Mouse (Mus musculus) small intestine, adult 2 months (tissue): ENCODE measurements around the gene Pard3b. TPM values are rescaled to one million over a fixed set of nuclear protein-coding genes. Genes with fewer than 3 reads are reported as not detected.

Experiments
- H3K27ac ChIP-seq: fragments of 200-500 bp; 2 replicates; pipeline ENCODE4 v1.5.1; 2012; ENCODE audit warnings: low read depth, low read length, control low read depth, inconsistent platforms; ENCODE audit not compliant: insufficient read depth
- H3K27me3 ChIP-seq: fragments of 200-500 bp; 2 replicates; pipeline ENCODE4 v1.6.1; 2012; ENCODE audit warnings: mild to moderate bottlenecking, moderate library complexity, low read length, inconsistent platforms; ENCODE audit not compliant: control insufficient read depth, insufficient read depth
- H3K36me3 ChIP-seq: fragments of 200-500 bp; 2 replicates; pipeline ENCODE4 v1.6.1; 2012; ENCODE audit warnings: mild to moderate bottlenecking, low read length, control low read depth, inconsistent platforms; ENCODE audit not compliant: control insufficient read depth, insufficient read depth
- H3K4me1 ChIP-seq: fragments of 200-500 bp; 2 replicates; pipeline ENCODE4 v1.6.1; 2012; ENCODE audit warnings: low read length, inconsistent platforms, mixed read lengths; ENCODE audit not compliant: control insufficient read depth, insufficient read depth, insufficient read length
- H3K4me3 ChIP-seq: fragments of 200-500 bp; 2 replicates; pipeline ENCODE4 v1.5.1; 2012; ENCODE audit warnings: low read depth, mild to moderate bottlenecking, control low read depth, inconsistent platforms, low read length, moderate library complexity
- CTCF ChIP-seq: fragments of 200-500 bp; IDR thresholded peaks from 2 replicates; pipeline ENCODE4 v1.5.1; 2012; ENCODE audit warnings: low read depth, mild to moderate bottlenecking, control low read depth, inconsistent platforms, low read length, moderate library complexity, mixed read lengths; ENCODE audit not compliant: insufficient replicate concordance, insufficient read length; ENCODE audit errors: extremely low read depth
- POLR2A ChIP-seq: fragments of 200-500 bp; IDR thresholded peaks from 2 replicates; pipeline ENCODE4 v1.6.1; 2012; ENCODE audit warnings: low read depth, mild to moderate bottlenecking, control low read depth, inconsistent platforms, low read length, moderate library complexity
- WGBS: fragments of 180-500 bp; shearing (Covaris S2); methylation state at CpG from one replicate; pipeline ENCODE4 v1.1.7; 2018; 5-methylcytosine and 5-hydroxymethylcytosine counted together
- polyA plus RNA-seq: library from polyadenylated mRNA; depleted of rRNA; stranded (reverse); fragments of >200 nt; gene quantifications from 2 replicates; pipeline ENCODE4 v1.2.3, GENCODE M21; 2012

Pard3b gene
- polyA plus RNA-seq, 1 experiment, result 7.2 TPM

DNA sequence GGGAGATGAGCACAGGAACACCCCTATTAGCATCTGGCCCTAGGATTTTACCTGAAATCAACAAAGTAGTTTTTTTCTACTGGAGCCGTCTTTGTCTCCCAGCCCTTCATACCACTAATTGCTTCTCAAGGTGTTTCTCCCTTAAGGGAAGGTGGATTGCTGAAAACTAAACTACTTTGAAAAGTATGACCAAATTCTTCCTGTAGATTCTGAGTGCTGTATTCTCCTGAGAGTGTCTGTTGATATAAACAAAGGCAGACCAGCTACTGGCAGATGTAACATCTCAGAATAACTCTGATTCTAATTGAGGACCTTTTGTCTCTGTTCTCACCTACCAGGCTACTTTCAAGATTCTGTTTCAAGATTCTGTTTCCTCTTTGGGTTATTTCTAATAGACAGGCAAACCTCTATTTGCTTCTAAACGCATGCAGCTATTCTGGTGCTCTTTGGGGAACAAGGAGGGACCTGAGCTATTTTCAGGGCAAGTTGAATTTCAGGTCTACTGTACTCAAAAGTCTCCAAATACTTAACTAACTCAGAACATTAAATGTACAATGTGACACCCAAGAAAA is 563.1 kb downstream of the Pard3b start:
- H3K4me1 ChIP-seq, result peaks cover 2% of the 10 kb centered on the region; the same call in 1 of the 2 replicates
- H3K36me3 ChIP-seq, result no peaks in the 10 kb centered on the region
- H3K4me3 ChIP-seq, result no peak overlapping the region
- H3K27me3 ChIP-seq, result no peaks in the 10 kb centered on the region
- 68% methylated on average over 2 of the region's 2 CpGs for WGBS
- TF ChIP-seq CTCF, result no peak
- no peak for TF ChIP-seq POLR2A
- H3K27ac ChIP-seq, result no peak overlapping the region

DNA sequence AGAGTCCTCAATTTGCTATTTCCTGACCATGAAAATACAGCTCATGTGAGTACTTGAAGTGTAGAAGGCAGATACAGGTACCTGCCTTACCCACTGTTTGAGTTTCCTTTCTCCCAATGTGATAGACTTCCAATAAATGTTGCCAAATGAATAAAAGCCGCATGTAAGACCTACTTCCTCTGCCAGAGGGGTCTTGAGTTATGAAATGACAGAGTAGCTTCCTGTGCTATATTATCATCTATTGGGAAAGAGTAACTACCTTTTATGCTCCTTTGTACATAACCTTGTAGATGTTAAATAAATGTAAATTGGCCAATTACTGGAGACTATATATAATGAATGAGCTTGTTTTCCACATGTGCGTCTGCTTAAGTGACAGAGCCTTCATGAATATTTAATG is 574.7 kb downstream of the Pard3b start:
- no peaks in the 10 kb centered on the region for H3K4me1 ChIP-seq
- no peak for TF ChIP-seq POLR2A
- TF ChIP-seq CTCF, result no peak
- H3K27ac ChIP-seq, result no peak overlapping the region
- 0 out of 2 replicates have a peak, but pooled peaks cover 2% of the 10 kb centered on the region for H3K36me3 ChIP-seq
- WGBS, result 90% methylated on average over 2 of the region's 2 CpGs
- no peaks in the 10 kb centered on the region for H3K27me3 ChIP-seq
- no peak overlapping the region for H3K4me3 ChIP-seq

DNA sequence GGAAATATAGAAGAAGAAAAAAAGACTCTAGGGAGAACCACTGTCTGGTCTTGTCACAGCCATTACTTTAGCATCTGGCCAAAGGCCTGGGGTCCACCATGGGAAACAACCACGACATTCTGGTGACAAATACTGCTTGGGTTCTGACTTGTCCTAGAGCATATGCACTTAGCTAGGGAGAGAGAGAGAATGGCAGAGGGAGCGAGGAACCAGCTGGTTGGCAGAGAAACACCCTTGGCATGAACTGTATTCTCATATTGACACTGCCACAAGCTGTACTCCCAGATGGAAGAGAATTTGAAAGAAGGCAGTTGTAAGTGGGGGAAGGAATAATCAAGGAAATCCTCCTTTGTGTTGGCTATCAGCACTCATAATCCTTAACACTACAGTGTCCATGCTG is 577.2 kb downstream of the Pard3b start:
- Histone ChIP-seq H3K36me3 (0 out of 2 replicates have a peak, but pooled peaks cover 3% of the 10 kb centered on the region), H3K27me3 (no peaks in the 10 kb centered on the region), H3K4me3 (no peak overlapping the region), H3K27ac (no peak overlapping the region), H3K4me1 (no peaks in the 10 kb centered on the region)
- WGBS, result 75% methylated on average over 2 of the region's 2 CpGs
- TF ChIP-seq POLR2A (no peak), CTCF (no peak)

DNA sequence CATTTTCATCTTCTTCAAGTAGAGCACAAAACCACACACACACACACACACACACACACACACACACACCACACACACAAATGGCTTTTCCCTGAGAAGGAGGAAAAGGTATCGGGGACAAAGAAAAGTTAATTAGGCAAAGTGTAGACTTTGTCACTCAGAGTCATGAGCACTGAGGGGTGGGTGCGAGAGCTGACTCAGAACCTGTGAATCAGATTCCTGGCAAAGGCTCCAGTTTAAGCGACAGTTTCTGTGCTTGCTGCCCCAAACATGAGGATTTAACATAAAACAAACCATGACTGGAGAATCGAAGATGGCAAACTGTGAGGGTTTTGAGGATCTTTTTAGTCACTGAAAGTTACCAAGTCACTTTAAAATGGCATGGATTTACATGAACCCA is 577.9 kb downstream of the Pard3b start:
- Histone ChIP-seq H3K27ac (no peak overlapping the region), H3K36me3 (0 out of 2 replicates have a peak, but pooled peaks cover 2% of the 10 kb centered on the region), H3K4me1 (no peaks in the 10 kb centered on the region), H3K27me3 (no peaks in the 10 kb centered on the region), H3K4me3 (no peak overlapping the region)
- WGBS, result 88% methylated on average over 4 of the region's 4 CpGs
- TF ChIP-seq CTCF (no peak), POLR2A (no peak)

DNA sequence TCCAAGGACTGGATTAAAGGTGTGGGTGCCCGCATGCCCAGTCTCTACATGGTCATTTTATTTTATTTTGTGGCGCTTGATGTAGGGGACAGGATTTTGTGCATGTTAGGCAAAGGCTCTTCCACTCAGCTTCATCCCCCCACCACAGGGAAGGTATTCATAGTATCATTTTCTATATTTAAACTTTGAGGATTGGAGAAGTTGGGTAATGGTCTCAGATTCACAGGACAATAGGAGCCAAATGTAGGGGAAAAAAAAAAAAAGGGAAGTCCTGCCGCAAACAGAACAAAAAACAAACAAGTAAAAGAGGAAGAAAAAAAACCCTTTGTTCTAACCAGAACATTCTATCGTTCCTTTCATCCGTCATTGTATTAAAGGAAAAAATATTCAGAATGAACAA is 590.5 kb downstream of the Pard3b start:
- Histone ChIP-seq H3K27me3 (no peaks in the 10 kb centered on the region), H3K4me1 (no peaks in the 10 kb centered on the region), H3K27ac (no peak overlapping the region), H3K36me3 (0 out of 2 replicates have a peak, but pooled peaks cover 1% of the 10 kb centered on the region), H3K4me3 (no peak overlapping the region)
- WGBS, result 87% methylated on average over 5 of the region's 5 CpGs
- TF ChIP-seq POLR2A (no peak), CTCF (no peak)

DNA sequence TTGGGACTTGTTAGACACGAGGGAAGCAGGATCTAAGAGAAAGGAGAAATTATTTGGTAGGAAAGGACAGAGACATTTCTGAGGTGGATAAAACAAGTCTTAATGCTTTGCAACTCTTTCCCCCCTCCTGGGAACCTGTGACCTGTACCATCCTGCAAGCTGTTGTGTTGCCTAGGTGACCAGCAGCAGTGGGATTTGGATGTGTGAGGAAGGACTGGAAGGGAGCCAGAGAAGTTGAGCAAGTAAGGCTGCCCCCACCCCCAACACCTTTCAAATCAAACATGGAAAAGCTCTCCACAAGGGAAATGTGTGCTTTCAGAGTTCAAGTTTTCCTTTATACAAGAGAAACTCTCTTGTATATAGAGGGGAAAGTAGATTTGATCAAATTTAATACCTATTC is 595.4 kb downstream of the Pard3b start:
- 67% methylated on average over 1 of the region's 1 CpGs for WGBS
- Histone ChIP-seq H3K4me1 (no peaks in the 10 kb centered on the region), H3K36me3 (0 out of 2 replicates have a peak, but pooled peaks cover 1% of the 10 kb centered on the region), H3K4me3 (no peak overlapping the region), H3K27ac (no peak overlapping the region), H3K27me3 (no peaks in the 10 kb centered on the region)
- TF ChIP-seq CTCF (no peak), POLR2A (no peak)

DNA sequence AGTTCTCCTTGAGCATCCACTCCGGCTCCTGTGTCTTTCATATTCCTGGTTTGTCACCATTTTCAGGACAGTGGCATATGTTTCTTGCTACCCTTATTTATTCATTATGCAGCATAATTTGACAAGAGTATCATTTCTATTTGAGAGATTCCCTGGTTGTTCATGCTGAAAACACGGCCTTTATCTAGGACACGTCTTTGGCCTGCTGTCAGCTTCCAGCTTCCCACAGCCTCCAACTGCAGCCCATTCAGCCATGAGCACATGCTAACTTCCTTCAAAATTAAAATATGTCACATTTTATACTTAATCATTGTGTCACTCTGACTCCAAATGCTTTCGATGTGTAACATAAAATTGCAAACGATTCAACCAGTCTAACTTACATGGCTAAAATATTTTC is 596.5 kb downstream of the Pard3b start:
- H3K27me3 ChIP-seq, result no peaks in the 10 kb centered on the region
- WGBS, result 91% methylated on average over 5 of the region's 5 CpGs
- no peak overlapping the region for H3K4me3 ChIP-seq
- no peaks in the 10 kb centered on the region for H3K4me1 ChIP-seq
- TF ChIP-seq POLR2A, result no peak
- TF ChIP-seq CTCF, result no peak
- 0 out of 2 replicates have a peak, but pooled peaks cover 1% of the 10 kb centered on the region for H3K36me3 ChIP-seq
- no peak overlapping the region for H3K27ac ChIP-seq
